Mouse (Mus musculus) hindbrain, embryonic 15.5 days (tissue): Measurements from ENCODE around the gene Tmod2. TPM values are rescaled to one million over a fixed set of nuclear protein-coding genes. Genes with fewer than 3 reads are reported as not detected.
"Not testable (repeated sequence)": the region's sequence is repeated elsewhere in the genome, so short reads cannot be mapped to it uniquely, and the experiment has no call there.

Experiments
- ATAC-seq: fragments of 200-750 bp; cut with Nextera tagmentation; 2 replicates; pipeline ENCODE4 v1.8.0; 2017; ENCODE audit warnings: low read depth, moderate number of reproducible peaks, moderate TSS enrichment; ENCODE audit not compliant: low FRiP score
- H3K27ac ChIP-seq: fragments of 300-500 bp; sonication (generic); replicated peaks from 2 replicates; pipeline ENCODE4 v1.5.1; 2015; ENCODE audit warnings: mild to moderate bottlenecking, inconsistent platforms
- H3K27me3 ChIP-seq: fragments of 300-500 bp; sonication (generic); 2 replicates; pipeline ENCODE4 v1.6.1; 2015; ENCODE audit warnings: control low read depth, inconsistent platforms
- H3K36me3 ChIP-seq: fragments of 300-500 bp; sonication (generic); 2 replicates; pipeline ENCODE4 v1.6.1; 2015; ENCODE audit warnings: control low read depth, inconsistent platforms
- H3K4me1 ChIP-seq: fragments of 300-500 bp; sonication (generic); replicated peaks from 2 replicates; pipeline ENCODE4 v1.6.1; 2015; ENCODE audit warnings: control low read depth, inconsistent platforms
- H3K4me2 ChIP-seq: fragments of 300-500 bp; sonication (generic); 2 replicates; pipeline ENCODE4 v1.6.1; 2015; ENCODE audit warnings: moderate library complexity, mild to moderate bottlenecking, inconsistent platforms
- H3K4me3 ChIP-seq: fragments of 300-500 bp; sonication (generic); 2 replicates; pipeline ENCODE4 v1.5.1; 2015; ENCODE audit warnings: mild to moderate bottlenecking, inconsistent platforms
- H3K9ac ChIP-seq: fragments of 300-500 bp; sonication (generic); 2 replicates; pipeline ENCODE4 v1.6.1; 2015; ENCODE audit warnings: inconsistent platforms
- H3K9me3 ChIP-seq: fragments of 300-500 bp; sonication (generic); 2 replicates; pipeline ENCODE4 v1.6.1; 2016; ENCODE audit warnings: control low read depth, inconsistent platforms
- WGBS: fragments of 180-500 bp; shearing (Covaris S2); methylation state at CpG from one replicate; pipeline ENCODE4 v1.1.7; 2015; 5-methylcytosine and 5-hydroxymethylcytosine counted together
- polyA plus RNA-seq: library from polyadenylated mRNA; unstranded; fragments of >200 nt; fragmentation: Nextera tagmentation; extraction: Ambion mirVana; gene quantifications from 2 replicates; pipeline ENCODE4 v1.2.1, GENCODE M21; 2015

Tmod2 gene
- polyA plus RNA-seq, 1 experiment from 2014 or later, result 262 TPM

- Histone ChIP-seq H3K9ac (peak within 1 kb of the TSS; percentile 89), H3K27ac (peak within 1 kb of the TSS; percentile 97), H3K27me3 (no peaks in the 10 kb centered on the region), H3K36me3 (no peaks in the 10 kb centered on the region), H3K4me2 (peak within 1 kb of the TSS; percentile 94), H3K4me3 (peak within 1 kb of the TSS; percentile 68), H3K4me1 (peaks cover 21% of the 10 kb centered on the region), H3K9me3 (no peaks in the 10 kb centered on the region)
- peak; percentile 91 for ATAC-seq
- WGBS, result under 1% methylated on average over 79 of the region's 94 CpGs
These were observed 14.6 kb upstream of the Tmod2 start, which contains the start of gene Lysmd2 for GRCm38 (mm10) chr9:75625556-75626307. Gene Lysmd2, plus strand, starts transcription at chr9:75625741.

GRCm38 (mm10) chr9:75624983-75625555 is 13.9 kb upstream of the Tmod2 start:
- H3K9me3 ChIP-seq, result no peaks in the 10 kb centered on the region
- no peaks in the 10 kb centered on the region for H3K36me3 ChIP-seq
- ATAC-seq, result peak; percentile 57
- WGBS, result 14% methylated on average over 18 of the region's 18 CpGs
- H3K9ac ChIP-seq, result peak overlapping the region; percentile 89
- H3K4me1 ChIP-seq, result peaks cover 21% of the 10 kb centered on the region
- H3K4me3 ChIP-seq, result peak overlapping the region; percentile 68
- H3K27ac ChIP-seq, result peak overlapping the region; percentile 97
- peak overlapping the region; percentile 94 for H3K4me2 ChIP-seq
- no peaks in the 10 kb centered on the region for H3K27me3 ChIP-seq

GRCm38 (mm10) chr9:75621428-75621827 is 10.3 kb upstream of the Tmod2 start:
- no peak overlapping the region for H3K27ac ChIP-seq
- no peak overlapping the region for H3K9ac ChIP-seq
- no peaks in the 10 kb centered on the region for H3K36me3 ChIP-seq
- no peaks in the 10 kb centered on the region for H3K27me3 ChIP-seq
- no peaks in the 10 kb centered on the region for H3K9me3 ChIP-seq
- WGBS, result 89% methylated on average over 3 of the region's 3 CpGs
- H3K4me2 ChIP-seq, result no peak overlapping the region
- H3K4me1 ChIP-seq, result peaks cover 8% of the 10 kb centered on the region
- no peak overlapping the region for H3K4me3 ChIP-seq
- ATAC-seq, result no peak

GRCm38 (mm10) chr9:75619761-75620160 is 8.6 kb upstream of the Tmod2 start:
- not testable (repeated sequence) for H3K27ac ChIP-seq, H3K27me3 ChIP-seq, H3K4me1 ChIP-seq, H3K4me2 ChIP-seq, H3K36me3 ChIP-seq, H3K9me3 ChIP-seq, H3K4me3 ChIP-seq, H3K9ac ChIP-seq, ATAC-seq
- WGBS, result 96% methylated on average over 2 of the region's 2 CpGs

GRCm38 (mm10) chr9:75618836-75619400 is 7.8 kb upstream of the Tmod2 start:
- no peaks in the 10 kb centered on the region for H3K4me1 ChIP-seq
- peak; percentile 27; the same call in 1 of the 2 replicates for ATAC-seq
- no peak overlapping the region for H3K27ac ChIP-seq
- H3K27me3 ChIP-seq, result no peaks in the 10 kb centered on the region
- no peak overlapping the region for H3K9ac ChIP-seq
- WGBS, result 85% methylated on average over 6 of the region's 6 CpGs
- no peak overlapping the region for H3K4me3 ChIP-seq
- H3K36me3 ChIP-seq, result no peaks in the 10 kb centered on the region
- H3K9me3 ChIP-seq, result no peaks in the 10 kb centered on the region
- H3K4me2 ChIP-seq, result no peak overlapping the region

GRCm38 (mm10) chr9:75616560-75616959 is 5.4 kb upstream of the Tmod2 start:
- Histone ChIP-seq H3K4me1 (no peaks in the 10 kb centered on the region; the same call in 1 of the 2 replicates), H3K4me3 (no peak overlapping the region), H3K9ac (no peak overlapping the region), H3K4me2 (no peak overlapping the region), H3K27ac (no peak overlapping the region), H3K27me3 (no peaks in the 10 kb centered on the region), H3K9me3 (no peaks in the 10 kb centered on the region), H3K36me3 (no peaks in the 10 kb centered on the region)
- ATAC-seq, result no peak
- WGBS, result 74% methylated on average over 3 of the region's 3 CpGs

GRCm38 (mm10) chr9:75609965-75610364 is 1.2 kb downstream of the Tmod2 start:
- no peak for ATAC-seq
- 7% methylated on average over 16 of the region's 16 CpGs for WGBS
- Histone ChIP-seq H3K36me3 (0 out of 2 replicates have a peak, but pooled peaks cover 3% of the 10 kb centered on the region), H3K4me2 (peak overlapping the region; percentile 64), H3K9ac (peak overlapping the region; percentile 71), H3K27ac (peak overlapping the region; percentile 90), H3K4me3 (peak overlapping the region; percentile 84), H3K4me1 (peaks cover 20% of the 10 kb centered on the region), H3K27me3 (no peaks in the 10 kb centered on the region), H3K9me3 (no peaks in the 10 kb centered on the region)

GRCm38 (mm10) chr9:75609505-75609904 is 1.6 kb downstream of the Tmod2 start:
- Histone ChIP-seq H3K9me3 (no peaks in the 10 kb centered on the region), H3K4me2 (peak overlapping the region; percentile 64), H3K36me3 (peaks cover 6% of the 10 kb centered on the region; the same call in 1 of the 2 replicates), H3K27ac (peak overlapping the region; percentile 90), H3K4me1 (peaks cover 20% of the 10 kb centered on the region), H3K9ac (peak overlapping the region; percentile 71), H3K27me3 (no peaks in the 10 kb centered on the region), H3K4me3 (peak overlapping the region; percentile 84)
- ATAC-seq, result peak; percentile 43
- WGBS, result 13% methylated on average over 1 of the region's 1 CpGs

- Histone ChIP-seq H3K4me3 (no peak overlapping the region), H3K4me2 (no peak overlapping the region), H3K36me3 (peaks cover 13% of the 10 kb centered on the region; the same call in 1 of the 2 replicates), H3K27me3 (no peaks in the 10 kb centered on the region), H3K4me1 (peaks cover 20% of the 10 kb centered on the region), H3K9ac (no peak overlapping the region), H3K27ac (no peak overlapping the region), H3K9me3 (no peaks in the 10 kb centered on the region)
- WGBS, result 92% methylated on average over 4 of the region's 4 CpGs
- ATAC-seq, result no peak
These were observed 3.6 kb downstream of the Tmod2 start for GRCm38 (mm10) chr9:75607496-75607895.

GRCm38 (mm10) chr9:75601510-75601909 is 9.6 kb downstream of the Tmod2 start:
- no peaks in the 10 kb centered on the region for H3K9me3 ChIP-seq
- no peak for ATAC-seq
- 52% methylated on average over 12 of the region's 12 CpGs for WGBS

GRCm38 (mm10) chr9:75600166-75600934 is 10.8 kb downstream of the Tmod2 start:
- peaks cover 26% of the 10 kb centered on the region; the same call in 1 of the 2 replicates for H3K4me1 ChIP-seq
- no peaks in the 10 kb centered on the region for H3K9me3 ChIP-seq
- WGBS, result 55% methylated on average over 7 of the region's 7 CpGs
- peak overlapping the region; percentile 21; the same call in 1 of the 2 replicates for H3K27ac ChIP-seq
- no peak for ATAC-seq
- peaks cover 17% of the 10 kb centered on the region; the same call in 1 of the 2 replicates for H3K36me3 ChIP-seq
- H3K27me3 ChIP-seq, result no peaks in the 10 kb centered on the region
- H3K4me3 ChIP-seq, result no peak overlapping the region
- no peak overlapping the region for H3K4me2 ChIP-seq
- H3K9ac ChIP-seq, result no peak overlapping the region

More at GRCm38 (mm10) chr9:75601510-75601909, 9.6 kb downstream of the Tmod2 start:
- H3K4me1 ChIP-seq, result peaks cover 26% of the 10 kb centered on the region; the same call in 1 of the 2 replicates
- H3K4me3 ChIP-seq, result no peak overlapping the region
- no peak overlapping the region for H3K27ac ChIP-seq
- H3K9ac ChIP-seq, result no peak overlapping the region
- no peaks in the 10 kb centered on the region for H3K27me3 ChIP-seq
- no peak overlapping the region for H3K4me2 ChIP-seq
- peaks cover 17% of the 10 kb centered on the region; the same call in 1 of the 2 replicates for H3K36me3 ChIP-seq
